Mouse (Mus musculus) cerebellum, adult 2 months (tissue): ENCODE measurements around the gene Ccdc88c.

Experiments used
- CTCF ChIP-seq: fragments of 200-500 bp; IDR thresholded peaks from 2 replicates; pipeline ENCODE4 v1.5.1; 2011; ENCODE audit warnings: low read depth, mild to moderate bottlenecking, control low read depth, low read length, moderate library complexity, borderline replicate concordance; ENCODE audit not compliant: insufficient read depth
- POLR2A ChIP-seq: fragments of 200-500 bp; IDR thresholded peaks from 2 replicates; pipeline ENCODE4 v1.6.1; 2011; ENCODE audit warnings: low read length, control low read depth, borderline replicate concordance; ENCODE audit not compliant: insufficient read depth

DNA sequence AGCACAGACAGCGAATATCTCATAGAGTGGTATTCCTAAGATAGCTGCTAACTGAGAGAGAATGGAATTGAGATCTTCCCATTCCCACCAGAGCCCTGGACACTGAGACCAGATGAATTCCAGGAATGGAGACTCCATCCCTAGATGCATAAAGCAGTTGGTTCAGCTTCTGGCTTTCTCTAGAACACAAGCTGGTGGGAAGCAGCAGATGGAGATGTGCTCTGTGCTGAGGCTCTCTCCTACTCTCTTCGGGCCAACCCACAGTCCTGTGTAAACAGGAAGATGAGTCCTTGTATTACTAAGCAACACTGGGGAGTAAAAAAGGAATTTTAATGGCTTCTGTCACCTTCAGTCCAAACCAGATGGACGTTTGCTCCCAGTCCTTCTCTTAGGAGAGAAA, 153.3 kb downstream of the Ccdc88c start:
- TF ChIP-seq CTCF (no peak), POLR2A (no peak)
